Mouse (Mus musculus): ENCODE data around the gene Ror1. TPM values are rescaled to one million over a fixed set of nuclear protein-coding genes. Genes with fewer than 3 reads are reported as not detected.

The Ror1 gene
- total and polyA plus RNA-seq, 2 experiments from 2014 or later: 0.80 to 2.4 TPM

GRCm38 (mm10) chr4:100247826-100248225 is 152.2 kb downstream of the Ror1 start:
- H3K27ac ChIP-seq (ENCODE audit: low read depth, low read length): no peak overlapping the region
- WGBS: 83% methylated on average over 7 of the region's 7 CpGs
- ATAC-seq (no peak), DNase-seq (no peak)
- no peaks in the 10 kb centered on the region for H3K4me1 ChIP-seq (ENCODE audit: insufficient read depth)
- H3K36me3 ChIP-seq (ENCODE audit: insufficient read depth): no peaks in the 10 kb centered on the region
- H3K9me3 ChIP-seq (ENCODE audit: low read length): no peaks in the 10 kb centered on the region
- no peak overlapping the region for H3K4me3 ChIP-seq (ENCODE audit: low read depth, low read length)
- H3K27me3 ChIP-seq (ENCODE audit: insufficient read depth, low read length): no peaks in the 10 kb centered on the region
- no peak overlapping the region for H3K9ac ChIP-seq
- TF ChIP-seq CTCF (IDR thresholded peaks at IDR 0.05; ENCODE audit: low read depth): no peak
- no peak overlapping the region for H3K4me2 ChIP-seq (ENCODE audit: low read depth)

- DNase-seq: no peak
- Histone ChIP-seq H3K4me2 (ENCODE audit: low read depth) (no peak overlapping the region), H3K27ac (ENCODE audit: low read depth, low read length) (no peak overlapping the region), H3K36me3 (ENCODE audit: insufficient read depth) (no peaks in the 10 kb centered on the region), H3K27me3 (ENCODE audit: insufficient read depth, low read length) (no peaks in the 10 kb centered on the region), H3K4me3 (ENCODE audit: low read depth, low read length) (no peak overlapping the region), H3K9me3 (ENCODE audit: low read length) (no peaks in the 10 kb centered on the region), H3K4me1 (ENCODE audit: insufficient read depth) (no peaks in the 10 kb centered on the region), H3K9ac (no peak overlapping the region)
- 94% methylated on average over 2 of the region's 2 CpGs for WGBS
- no peak for ATAC-seq
- TF ChIP-seq CTCF (IDR thresholded peaks at IDR 0.05; ENCODE audit: low read depth): no peak
Observed at GRCm38 (mm10) chr4:100248273-100248672, 152.7 kb downstream of the Ror1 start.

- no peak overlapping the region for H3K4me3 ChIP-seq (ENCODE audit: low read depth, low read length)
- TF ChIP-seq CTCF (IDR thresholded peaks at IDR 0.05; ENCODE audit: low read depth): no peak
- no peak overlapping the region for H3K4me2 ChIP-seq (ENCODE audit: low read depth)
- ATAC-seq: no peak; the same call in 1 of the 2 replicates
- H3K27ac ChIP-seq (ENCODE audit: low read depth, low read length): no peak overlapping the region
- H3K9me3 ChIP-seq (ENCODE audit: low read length): no peaks in the 10 kb centered on the region
- WGBS: 59% methylated on average over 2 of the region's 2 CpGs
- DNase-seq: no peak
- H3K36me3 ChIP-seq (ENCODE audit: insufficient read depth): no peaks in the 10 kb centered on the region
- H3K4me1 ChIP-seq (ENCODE audit: insufficient read depth): no peaks in the 10 kb centered on the region
- no peak overlapping the region for H3K9ac ChIP-seq
- H3K27me3 ChIP-seq (ENCODE audit: insufficient read depth, low read length): no peaks in the 10 kb centered on the region
Observed at GRCm38 (mm10) chr4:100251270-100251669, 155.7 kb downstream of the Ror1 start.

GRCm38 (mm10) chr4:100252050-100252449 is 156.5 kb downstream of the Ror1 start:
- ATAC-seq (no peak), DNase-seq (no peak)
- Histone ChIP-seq H3K9ac (no peak overlapping the region), H3K36me3 (ENCODE audit: insufficient read depth) (no peaks in the 10 kb centered on the region), H3K27me3 (ENCODE audit: insufficient read depth, low read length) (no peaks in the 10 kb centered on the region), H3K4me1 (ENCODE audit: insufficient read depth) (no peaks in the 10 kb centered on the region), H3K27ac (ENCODE audit: low read depth, low read length) (no peak overlapping the region), H3K9me3 (ENCODE audit: low read length) (no peaks in the 10 kb centered on the region), H3K4me2 (ENCODE audit: low read depth) (no peak overlapping the region), H3K4me3 (ENCODE audit: low read depth, low read length) (no peak overlapping the region)
- TF ChIP-seq CTCF (IDR thresholded peaks at IDR 0.05; ENCODE audit: low read depth): no peak
- 78% methylated on average over 1 of the region's 1 CpGs for WGBS

GRCm38 (mm10) chr4:100252646-100253045 is 157.1 kb downstream of the Ror1 start:
- H3K4me2 ChIP-seq (ENCODE audit: low read depth): no peak overlapping the region
- no peaks in the 10 kb centered on the region for H3K36me3 ChIP-seq (ENCODE audit: insufficient read depth)
- H3K9me3 ChIP-seq (ENCODE audit: low read length): no peaks in the 10 kb centered on the region
- H3K4me3 ChIP-seq (ENCODE audit: low read depth, low read length): no peak overlapping the region
- H3K27me3 ChIP-seq (ENCODE audit: insufficient read depth, low read length): no peaks in the 10 kb centered on the region
- DNase-seq (no peak), ATAC-seq (no peak)
- no peak overlapping the region for H3K27ac ChIP-seq (ENCODE audit: low read depth, low read length)
- no peaks in the 10 kb centered on the region for H3K4me1 ChIP-seq (ENCODE audit: insufficient read depth)
- 87% methylated on average over 10 of the region's 10 CpGs for WGBS
- TF ChIP-seq CTCF (IDR thresholded peaks at IDR 0.05; ENCODE audit: low read depth): no peak
- no peak overlapping the region for H3K9ac ChIP-seq

- ATAC-seq (no peak), DNase-seq (no peak)
- Histone ChIP-seq H3K9me3 (ENCODE audit: low read length) (no peaks in the 10 kb centered on the region), H3K4me3 (ENCODE audit: low read depth, low read length) (no peak overlapping the region), H3K36me3 (ENCODE audit: insufficient read depth) (no peaks in the 10 kb centered on the region), H3K9ac (no peak overlapping the region), H3K4me1 (ENCODE audit: insufficient read depth) (no peaks in the 10 kb centered on the region), H3K4me2 (ENCODE audit: low read depth) (no peak overlapping the region), H3K27me3 (ENCODE audit: insufficient read depth, low read length) (no peaks in the 10 kb centered on the region), H3K27ac (ENCODE audit: low read depth, low read length) (no peak overlapping the region)
- no peak for TF ChIP-seq CTCF (IDR thresholded peaks at IDR 0.05; ENCODE audit: low read depth)
- WGBS: 88% methylated on average over 9 of the region's 9 CpGs
Observed at GRCm38 (mm10) chr4:100253401-100253800, 157.8 kb downstream of the Ror1 start.

GRCm38 (mm10) chr4:100253831-100254230 is 158.2 kb downstream of the Ror1 start:
- Histone ChIP-seq H3K4me2 (ENCODE audit: low read depth) (no peak overlapping the region), H3K9me3 (ENCODE audit: low read length) (no peaks in the 10 kb centered on the region)

GRCm38 (mm10) chr4:100258462-100258861 is 162.9 kb downstream of the Ror1 start:
- no peaks in the 10 kb centered on the region for H3K27me3 ChIP-seq (ENCODE audit: insufficient read depth, low read length)
- H3K4me3 ChIP-seq (ENCODE audit: low read depth, low read length): no peak overlapping the region
- H3K9me3 ChIP-seq (ENCODE audit: low read length): no peaks in the 10 kb centered on the region
- 89% methylated on average over 5 of the region's 5 CpGs for WGBS
- ATAC-seq (no peak), DNase-seq (no peak)
- no peaks in the 10 kb centered on the region for H3K4me1 ChIP-seq (ENCODE audit: insufficient read depth)
- no peaks in the 10 kb centered on the region for H3K36me3 ChIP-seq (ENCODE audit: insufficient read depth)
- H3K9ac ChIP-seq: no peak overlapping the region
- H3K27ac ChIP-seq (ENCODE audit: low read depth, low read length): no peak overlapping the region
- TF ChIP-seq CTCF (IDR thresholded peaks at IDR 0.05; ENCODE audit: low read depth): no peak
- no peak overlapping the region for H3K4me2 ChIP-seq (ENCODE audit: low read depth)

More at GRCm38 (mm10) chr4:100253831-100254230, 158.2 kb downstream of the Ror1 start:
- Histone ChIP-seq H3K36me3 (ENCODE audit: insufficient read depth) (no peaks in the 10 kb centered on the region), H3K9ac (no peak overlapping the region), H3K27ac (ENCODE audit: low read depth, low read length) (no peak overlapping the region), H3K27me3 (ENCODE audit: insufficient read depth, low read length) (no peaks in the 10 kb centered on the region), H3K4me1 (ENCODE audit: insufficient read depth) (no peaks in the 10 kb centered on the region), H3K4me3 (ENCODE audit: low read depth, low read length) (no peak overlapping the region)
- ATAC-seq: no peak
- 81% methylated on average over 7 of the region's 7 CpGs for WGBS
- no peak for DNase-seq
- TF ChIP-seq CTCF (IDR thresholded peaks at IDR 0.05; ENCODE audit: low read depth): no peak
